Mouse (Mus musculus) liver, embryonic 14.5 days (tissue): ENCODE data around the gene Zdhhc23.

ENCODE experiments used
- CTCF ChIP-seq: IDR thresholded peaks from 2 replicates; pipeline ENCODE4 v1.5.1; 2016; ENCODE audit warnings: antibody characterized with exemption, low read depth, control low read depth
- EP300 ChIP-seq: IDR thresholded peaks from 2 replicates; pipeline ENCODE4 v1.6.1; 2016; ENCODE audit warnings: antibody characterized with exemption, low read depth

DNA sequence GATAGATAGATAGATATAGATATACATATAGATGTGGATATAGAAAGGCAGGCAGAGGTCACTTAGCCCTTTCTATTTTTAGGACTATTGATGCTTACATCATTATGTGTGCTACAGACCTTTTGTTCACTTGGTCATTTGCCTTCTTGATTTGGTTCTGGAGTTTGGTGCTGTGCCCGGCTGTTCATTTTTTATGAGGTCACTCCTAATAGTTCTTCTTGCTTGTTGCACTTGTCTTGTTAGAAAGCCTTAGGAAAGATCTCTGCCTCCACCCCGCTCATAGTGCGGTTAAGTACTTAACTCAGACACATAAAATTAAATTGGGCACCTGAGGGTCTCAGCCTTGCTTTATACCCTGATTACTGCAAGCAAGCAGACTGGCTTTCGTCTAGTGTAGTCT is 38.7 kb downstream of the Zdhhc23 start:
- TF ChIP-seq CTCF (no peak), EP300 (no peak)
